Mouse (Mus musculus) C2C12 (cell line): ENCODE data around the gene Gm15737. TPM values are rescaled to one million over a fixed set of nuclear protein-coding genes. Genes with fewer than 3 reads are reported as not detected.

Experiments used
- H3K27me3 ChIP-seq: one replicate; pipeline ENCODE4 v1.6.1; 2011; ENCODE audit not compliant: control insufficient read depth, insufficient read depth, insufficient read length
- H3K36me3 ChIP-seq: one replicate; pipeline ENCODE4 v1.6.1; 2011; ENCODE audit not compliant: control insufficient read depth, insufficient read depth
- H3K4me3 ChIP-seq: one replicate; pipeline ENCODE4 v1.5.1; 2011; ENCODE audit warnings: mild to moderate bottlenecking, control low read depth; ENCODE audit not compliant: poor library complexity, insufficient read depth, severe bottlenecking
- H3K79me2 ChIP-seq: one replicate; pipeline ENCODE4 v1.6.1; 2011; ENCODE audit not compliant: control insufficient read depth, insufficient read depth
- H3K79me3 ChIP-seq: one replicate; pipeline ENCODE4 v1.6.1; 2011; ENCODE audit warnings: low read depth, control low read depth
- H3ac ChIP-seq: one replicate; pipeline ENCODE3; 2011; ENCODE audit warnings: low read depth; ENCODE audit not compliant: control insufficient read depth, insufficient read length
- CEBPB ChIP-seq: IDR thresholded peaks from one replicate; pipeline ENCODE4 v1.6.1; 2011; ENCODE audit warnings: low read depth, mild to moderate bottlenecking, control low read depth, moderate library complexity
- CTCF ChIP-seq: IDR thresholded peaks from one replicate; pipeline ENCODE4 v1.5.1; 2011; ENCODE audit not compliant: control insufficient read depth, insufficient read depth, insufficient read length
- FOSL1 ChIP-seq: IDR thresholded peaks from one replicate; pipeline ENCODE4 v1.8.0; 2011; ENCODE audit warnings: mild to moderate bottlenecking, low read length; ENCODE audit not compliant: poor library complexity, insufficient read depth, severe bottlenecking
- MAX ChIP-seq: IDR thresholded peaks from one replicate; pipeline ENCODE4 v1.6.1; 2011; ENCODE audit warnings: mild to moderate bottlenecking, control low read depth
- MYOD1 ChIP-seq: IDR thresholded peaks from one replicate; pipeline ENCODE4 v1.6.1; 2011; ENCODE audit warnings: low read depth; ENCODE audit not compliant: control insufficient read depth, insufficient read length
- MYOG ChIP-seq: IDR thresholded peaks from one replicate; pipeline ENCODE4 v1.6.1; 2011; ENCODE audit not compliant: control insufficient read depth, insufficient read length; ENCODE audit errors: extremely low read depth
- USF1 ChIP-seq: IDR thresholded peaks from one replicate; pipeline ENCODE4 v1.6.1; 2011; ENCODE audit warnings: low read depth, mild to moderate bottlenecking, control low read depth, moderate library complexity
- polyA plus RNA-seq: library from polyadenylated mRNA; unstranded; fragments of >200 nt; fragmentation: generic; extraction: Trizol; gene quantifications from one replicate; pipeline ENCODE4 v1.2.1, GENCODE M21; 2012; ENCODE audit warnings: missing spikeins

Gm15737 gene
- polyA plus RNA-seq, 1 experiment = not detected

- no peaks in the 10 kb centered on the region for H3K79me3 ChIP-seq
- H3ac ChIP-seq = no peak overlapping the region
- H3K27me3 ChIP-seq = no peaks in the 10 kb centered on the region
- H3K4me3 ChIP-seq = no peak overlapping the region
- H3K79me2 ChIP-seq = no peaks in the 10 kb centered on the region
- H3K36me3 ChIP-seq = no peaks in the 10 kb centered on the region
- TF ChIP-seq MYOD1 (no peak), USF1 (no peak), MYOG (no peak), CTCF (no peak), CEBPB (no peak), MAX (no peak), FOSL1 (no peak)
Observed at GRCm38 (mm10) chr6:92910611-92911010, 41.5 kb downstream of the Gm15737 start.

GRCm38 (mm10) chr6:92920938-92921689 lies 52.0 kb downstream of the Gm15737 start:
- no peaks in the 10 kb centered on the region for H3K36me3 ChIP-seq
- no peak overlapping the region for H3ac ChIP-seq

GRCm38 (mm10) chr6:92921843-92922242 lies 52.7 kb downstream of the Gm15737 start:
- Histone ChIP-seq H3K27me3 (no peaks in the 10 kb centered on the region), H3K36me3 (no peaks in the 10 kb centered on the region), H3K79me3 (no peaks in the 10 kb centered on the region), H3K79me2 (no peaks in the 10 kb centered on the region), H3K4me3 (no peak overlapping the region), H3ac (no peak overlapping the region)
- TF ChIP-seq USF1 = no peak
- TF ChIP-seq CEBPB = no peak
- no peak for TF ChIP-seq MAX
- no peak for TF ChIP-seq FOSL1
- no peak for TF ChIP-seq MYOD1
- TF ChIP-seq CTCF = no peak
- no peak for TF ChIP-seq MYOG

More at GRCm38 (mm10) chr6:92920938-92921689, 52.0 kb downstream of the Gm15737 start:
- Histone ChIP-seq H3K79me2 (no peaks in the 10 kb centered on the region), H3K4me3 (no peak overlapping the region), H3K27me3 (no peaks in the 10 kb centered on the region), H3K79me3 (no peaks in the 10 kb centered on the region)
- no peak for TF ChIP-seq MYOD1
- no peak for TF ChIP-seq MAX
- no peak for TF ChIP-seq FOSL1
- TF ChIP-seq CEBPB = no peak
- TF ChIP-seq USF1 = no peak
- no peak for TF ChIP-seq CTCF
- TF ChIP-seq MYOG = no peak

GRCm38 (mm10) chr6:92924536-92924935 lies 55.4 kb downstream of the Gm15737 start:
- H3ac ChIP-seq = no peak overlapping the region
- H3K27me3 ChIP-seq = no peaks in the 10 kb centered on the region
- no peak for TF ChIP-seq CTCF
- no peak for TF ChIP-seq CEBPB
- no peak for TF ChIP-seq USF1
- TF ChIP-seq FOSL1 = no peak
- no peak for TF ChIP-seq MAX
- TF ChIP-seq MYOG = no peak
- TF ChIP-seq MYOD1 = no peak
- no peak overlapping the region for H3K4me3 ChIP-seq
- H3K36me3 ChIP-seq = no peaks in the 10 kb centered on the region
- H3K79me2 ChIP-seq = no peaks in the 10 kb centered on the region
- no peaks in the 10 kb centered on the region for H3K79me3 ChIP-seq

GRCm38 (mm10) chr6:92928261-92928660 lies 59.1 kb downstream of the Gm15737 start:
- Histone ChIP-seq H3K27me3 (no peaks in the 10 kb centered on the region), H3K79me3 (no peaks in the 10 kb centered on the region), H3K36me3 (no peaks in the 10 kb centered on the region), H3K79me2 (no peaks in the 10 kb centered on the region), H3K4me3 (no peak overlapping the region), H3ac (no peak overlapping the region)
- no peak for TF ChIP-seq FOSL1
- TF ChIP-seq CEBPB = no peak
- no peak for TF ChIP-seq MYOD1
- no peak for TF ChIP-seq CTCF
- TF ChIP-seq MAX = no peak
- no peak for TF ChIP-seq USF1

Other genes with a start within 250 kb of the Gm15737 start
- gene Prickle2, start 163.2 kb upstream of the Gm15737 start, polyA plus RNA-seq = 0.02 TPM
- not detected for gene A730049H05Rik, start 52.9 kb upstream of the Gm15737 start, polyA plus RNA-seq
- gene Adamts9, start 74.1 kb downstream of the Gm15737 start, polyA plus RNA-seq = 0.04 TPM